Mouse (Mus musculus): Measurements from ENCODE around the gene Lrrfip1. TPM values are rescaled to one million over a fixed set of nuclear protein-coding genes. Genes with fewer than 3 reads are reported as not detected.

The Lrrfip1 gene
- total RNA-seq, 1 experiment from 2014 or later, result 166 TPM

DNA sequence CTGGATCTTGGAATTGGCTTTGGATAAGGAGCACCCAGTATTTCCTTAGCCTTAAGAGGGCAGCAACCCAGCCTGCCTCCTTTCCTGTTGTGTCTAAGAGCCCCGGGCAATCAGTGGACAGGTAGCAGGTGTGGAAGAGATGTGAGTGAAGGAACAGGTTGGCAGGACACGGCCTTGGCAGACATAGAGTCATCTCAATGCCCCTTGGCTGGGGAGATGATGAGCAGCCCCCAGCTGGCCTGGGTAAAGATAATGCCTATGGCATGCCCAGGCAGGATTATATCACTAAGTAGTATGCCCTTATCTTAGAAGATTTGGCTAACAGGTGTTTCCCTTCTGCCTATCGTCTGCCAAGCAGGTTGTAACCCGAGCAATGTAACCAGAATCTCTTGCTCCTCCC lies 1.4 kb upstream of the Lrrfip1 start:
- no peak for ATAC-seq (replicated peaks; ENCODE audit: low read depth, poor library complexity, severe bottlenecking)

DNA sequence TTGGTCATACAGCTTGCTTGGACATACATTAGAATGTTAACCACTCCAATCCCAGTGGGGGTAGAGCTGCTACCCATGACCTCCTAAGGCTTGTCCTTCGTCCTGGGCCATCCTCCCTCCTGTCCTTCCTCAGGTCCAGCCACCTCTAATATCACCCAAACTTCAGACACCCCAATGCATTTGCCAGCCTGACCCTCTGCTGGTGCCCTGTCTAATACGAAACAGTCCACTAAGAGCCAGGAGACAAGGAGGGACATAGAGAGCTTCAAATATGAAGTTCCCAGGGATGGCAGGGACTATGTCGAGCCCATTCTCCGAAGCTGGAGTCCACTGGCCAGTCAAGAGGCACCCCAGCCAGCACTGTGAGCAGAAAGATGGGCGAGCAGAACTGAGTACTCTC lies 896 bp upstream of the Lrrfip1 start:
- no peak for ATAC-seq (replicated peaks; ENCODE audit: low read depth, poor library complexity, severe bottlenecking)

DNA sequence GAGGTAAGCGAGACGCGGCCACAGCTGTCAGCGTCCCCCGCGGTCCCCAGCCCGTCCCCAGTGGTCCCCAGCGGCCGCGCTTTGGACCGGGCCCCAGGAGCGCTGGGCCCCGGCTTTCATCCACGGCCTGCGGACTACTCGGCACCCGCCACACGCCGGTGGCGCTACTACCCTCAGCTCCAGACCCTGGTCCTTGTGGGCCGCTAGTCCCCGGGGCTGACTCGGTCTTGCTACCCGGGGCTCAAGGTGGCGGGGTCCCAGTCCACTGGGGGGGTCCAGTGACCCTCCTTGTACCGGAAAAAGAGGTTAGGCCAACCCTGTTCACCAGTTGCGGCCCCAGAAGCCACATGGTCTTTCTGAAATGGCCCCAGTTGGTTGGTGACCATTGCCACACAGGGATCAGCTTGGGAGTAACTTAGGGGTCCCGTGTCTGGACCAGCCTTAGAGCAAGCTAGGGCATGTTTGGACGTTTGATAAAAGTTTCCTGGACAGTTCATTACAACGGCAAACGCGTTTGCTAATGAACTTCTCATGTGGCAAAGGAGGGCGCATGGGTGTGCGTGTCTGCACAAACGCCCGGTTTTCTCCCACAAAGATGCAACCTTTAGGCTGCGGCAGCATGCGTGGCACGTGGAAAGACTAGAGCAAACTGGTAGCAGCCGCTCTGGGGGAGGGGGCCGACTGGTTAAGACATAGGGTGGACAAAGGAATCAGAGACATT lies 514 bp downstream of the Lrrfip1 start:
- peak; percentile 29 for ATAC-seq (replicated peaks; ENCODE audit: low read depth, poor library complexity, severe bottlenecking)

DNA sequence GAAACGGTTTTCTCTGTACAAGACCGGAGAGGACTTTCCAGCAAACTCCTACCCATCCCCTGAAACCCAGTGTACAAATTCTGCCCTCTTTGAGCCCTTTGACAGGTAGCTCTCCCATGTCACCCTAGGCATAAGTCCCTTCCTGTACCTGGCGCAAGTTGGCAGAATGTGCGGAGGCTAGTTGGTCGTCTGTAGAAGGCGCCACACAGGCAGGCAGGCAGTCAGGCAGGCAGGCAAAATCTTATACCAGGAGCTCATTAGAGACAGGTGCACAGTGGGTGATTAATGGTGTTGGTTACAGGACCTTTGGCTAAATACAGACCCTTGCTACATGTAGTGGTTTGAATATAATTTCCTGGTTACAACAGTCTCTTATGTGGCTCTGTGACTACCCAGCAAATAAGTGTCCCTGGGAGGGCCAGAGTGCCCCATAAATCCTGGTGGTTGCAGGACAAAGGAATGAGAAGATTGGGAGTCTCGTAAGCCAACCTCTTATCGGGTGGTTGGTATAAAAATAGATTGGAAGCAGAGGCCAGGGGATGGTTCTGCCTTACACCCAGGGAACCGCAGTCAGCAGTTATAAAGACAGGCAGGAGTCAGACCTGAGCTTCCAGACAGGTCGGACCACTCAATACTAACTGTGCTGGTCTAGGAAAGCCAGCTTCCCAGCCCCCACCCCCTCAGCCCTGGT lies 1.5 kb downstream of the Lrrfip1 start:
- 0 out of 2 replicates have a peak, but pooled peaks have one; percentile 7 for ATAC-seq (replicated peaks; ENCODE audit: low read depth, poor library complexity, severe bottlenecking)

DNA sequence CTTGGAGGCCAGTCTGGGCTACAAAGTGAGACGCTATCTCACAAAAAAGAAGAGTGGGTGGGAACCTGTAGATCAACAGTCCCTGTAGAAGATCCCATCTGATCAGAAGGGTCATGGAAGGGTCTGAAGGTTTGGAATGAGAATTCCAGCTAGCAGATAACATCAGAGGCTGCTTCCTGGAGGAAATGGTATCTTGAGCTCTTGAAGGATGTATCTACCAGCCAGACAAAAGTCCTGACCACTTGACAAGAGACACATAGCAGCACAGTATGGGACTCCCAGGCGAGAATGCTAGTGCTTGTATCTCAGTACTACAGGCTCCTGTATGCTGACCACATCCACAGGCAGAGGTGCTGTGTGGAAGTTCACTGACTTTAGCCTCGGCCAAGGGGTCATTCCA lies 2.6 kb downstream of the Lrrfip1 start:
- no peak for ATAC-seq (replicated peaks; ENCODE audit: low read depth, poor library complexity, severe bottlenecking)

DNA sequence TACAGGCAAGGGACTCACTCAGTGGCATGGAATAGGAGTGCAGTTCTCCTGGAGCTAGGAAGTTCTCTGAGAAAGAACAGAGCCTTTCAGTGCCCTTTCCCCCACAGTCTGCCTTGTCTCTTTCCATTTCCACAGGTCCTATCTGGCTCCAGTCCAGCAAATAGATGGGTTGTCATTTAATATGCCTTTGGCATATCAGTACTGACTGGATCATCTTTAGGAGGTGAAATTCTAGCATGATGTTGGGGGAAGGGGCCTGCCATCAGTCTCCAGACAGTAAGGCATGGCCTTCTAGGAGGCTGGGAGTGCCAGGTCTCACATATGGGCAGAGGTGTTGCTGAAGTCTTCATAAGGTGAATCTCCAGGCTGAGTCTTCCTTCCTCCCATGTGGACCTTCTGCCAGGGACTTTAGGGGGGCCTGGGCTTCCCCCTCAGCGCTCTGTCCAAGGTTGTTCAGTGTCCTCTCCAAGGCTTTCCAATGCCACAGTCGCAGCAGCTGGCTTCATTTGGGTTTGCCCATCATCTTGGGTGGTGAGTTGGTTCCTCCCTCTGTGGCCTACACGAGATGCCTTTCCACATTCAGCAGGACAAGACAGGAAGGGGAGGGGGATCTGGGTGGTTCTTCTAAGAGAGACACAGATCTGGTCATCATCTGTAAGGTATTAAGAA lies 3.5 kb downstream of the Lrrfip1 start:
- ATAC-seq (replicated peaks; ENCODE audit: low read depth, poor library complexity, severe bottlenecking), result no peak

DNA sequence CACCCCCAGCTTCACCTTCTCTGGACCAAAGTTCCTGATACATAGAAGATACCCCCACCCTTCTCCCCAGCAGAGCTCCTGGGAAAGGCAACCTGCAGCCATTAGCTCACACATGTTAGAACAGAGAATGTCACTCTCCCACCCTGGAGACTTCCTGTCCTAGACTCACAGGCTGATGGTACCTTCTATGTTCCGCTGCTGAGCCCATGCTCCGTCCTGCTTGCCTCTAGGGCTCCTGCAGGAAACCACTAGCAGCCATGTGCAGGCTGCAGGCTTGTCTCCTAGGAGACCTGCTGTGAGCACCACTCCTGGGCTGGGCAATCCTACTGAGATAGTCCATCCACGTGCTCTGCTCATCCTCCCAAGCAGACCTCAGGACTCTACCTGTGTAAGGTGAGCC lies 4.1 kb downstream of the Lrrfip1 start:
- no peak for ATAC-seq (replicated peaks; ENCODE audit: low read depth, poor library complexity, severe bottlenecking)

DNA sequence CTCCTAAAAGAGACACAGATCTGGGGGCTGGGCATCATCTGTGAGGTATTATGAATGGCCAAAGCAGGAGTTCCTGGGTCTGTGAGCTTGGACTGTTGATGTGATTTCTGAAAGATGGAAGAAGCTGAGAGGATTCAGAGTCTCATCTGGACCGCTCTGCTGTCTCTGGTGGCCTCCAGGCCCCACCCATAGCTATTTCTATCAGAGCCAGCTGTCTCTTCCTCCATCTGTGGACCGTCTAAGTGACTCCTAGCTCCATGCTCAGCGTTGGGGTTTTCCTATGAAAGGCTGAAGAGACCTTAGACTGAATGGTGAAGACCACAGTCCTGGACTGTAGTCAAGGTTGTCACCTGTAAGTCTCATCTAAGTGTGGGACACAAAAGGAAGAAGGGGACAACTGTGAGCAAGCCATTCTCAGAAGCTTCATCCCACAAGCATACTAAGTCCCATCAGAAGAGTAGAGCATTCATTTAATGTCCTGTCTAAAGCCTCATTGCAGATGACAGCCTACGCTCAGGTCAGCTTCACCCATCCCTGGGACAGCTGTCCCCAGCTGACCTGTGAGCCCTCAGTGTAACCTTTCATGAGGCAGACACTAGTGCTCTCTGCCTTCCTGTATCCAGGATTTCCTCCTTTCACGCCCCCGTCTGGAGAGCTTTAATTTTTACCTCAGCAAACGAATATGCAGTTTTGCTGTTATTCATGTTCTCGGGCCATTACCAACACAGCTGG lies 5.2 kb downstream of the Lrrfip1 start:
- ATAC-seq (replicated peaks; ENCODE audit: low read depth, poor library complexity, severe bottlenecking), result no peak

DNA sequence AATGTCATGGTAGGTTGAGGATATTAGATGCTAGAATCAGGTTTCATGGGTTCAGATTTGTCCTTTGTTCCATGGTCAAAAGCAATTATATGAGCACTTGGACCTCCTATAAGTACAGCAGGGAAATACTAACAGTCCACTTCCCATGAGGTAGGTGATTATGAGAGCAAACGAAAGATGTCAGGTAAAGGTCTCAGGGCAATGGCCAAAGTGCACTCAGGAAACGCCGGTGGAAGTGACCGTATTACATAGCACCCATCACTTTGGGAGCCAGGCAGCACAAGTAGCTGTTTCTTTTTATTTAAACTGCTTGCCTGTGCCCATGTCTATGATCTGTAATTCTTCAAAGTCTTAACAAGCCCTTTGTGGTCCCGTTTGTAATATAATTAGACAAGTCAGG lies 7.5 kb downstream of the Lrrfip1 start:
- no peak for ATAC-seq (replicated peaks; ENCODE audit: low read depth, poor library complexity, severe bottlenecking)

DNA sequence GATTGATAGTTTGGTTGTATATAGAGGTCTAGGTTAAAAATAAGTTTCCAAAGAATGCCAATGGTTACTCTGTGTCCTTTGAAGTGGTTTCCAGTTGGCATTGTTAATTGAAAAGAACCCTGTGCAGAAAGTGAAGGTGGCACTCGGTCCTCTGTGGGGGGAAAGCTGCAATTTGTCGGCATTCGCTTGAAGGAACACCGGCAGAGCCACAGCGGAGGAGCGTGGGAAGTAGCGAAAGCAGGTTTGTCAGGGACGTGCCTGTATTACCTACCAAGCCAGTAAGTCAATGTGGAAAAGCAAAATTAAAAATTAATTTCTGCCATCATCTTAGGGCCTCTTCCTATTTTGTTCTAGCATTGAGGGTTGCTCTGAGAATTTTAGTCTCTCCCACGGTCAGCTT lies 8.2 kb downstream of the Lrrfip1 start:
- no peak for ATAC-seq (replicated peaks; ENCODE audit: low read depth, poor library complexity, severe bottlenecking)

DNA sequence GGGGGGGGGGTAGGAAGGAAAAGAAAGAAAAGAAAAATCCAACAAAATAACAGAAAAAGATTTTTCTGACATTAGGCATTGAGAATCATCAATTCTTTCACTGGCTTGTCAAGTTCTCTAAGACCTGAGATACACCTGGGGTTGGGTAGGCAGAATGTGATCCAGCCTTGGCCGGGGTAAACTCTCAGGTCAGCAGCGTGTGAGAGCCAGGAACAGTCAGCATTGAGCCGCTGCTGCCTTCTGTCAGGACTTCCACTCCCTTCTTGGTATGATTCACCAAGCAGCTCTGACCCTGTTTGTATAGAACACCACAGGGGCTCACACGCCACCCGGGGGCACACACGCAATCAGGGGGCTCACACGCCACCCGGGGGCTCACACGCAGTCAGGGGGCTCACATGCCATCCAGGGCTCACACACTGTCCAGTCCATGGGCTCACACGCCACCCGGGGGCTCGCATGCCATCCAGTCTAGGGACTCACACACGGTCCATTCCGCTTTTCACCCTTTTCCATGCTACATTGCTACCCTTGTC lies 9.7 kb downstream of the Lrrfip1 start:
- no peak for ATAC-seq (replicated peaks; ENCODE audit: low read depth, poor library complexity, severe bottlenecking)

DNA sequence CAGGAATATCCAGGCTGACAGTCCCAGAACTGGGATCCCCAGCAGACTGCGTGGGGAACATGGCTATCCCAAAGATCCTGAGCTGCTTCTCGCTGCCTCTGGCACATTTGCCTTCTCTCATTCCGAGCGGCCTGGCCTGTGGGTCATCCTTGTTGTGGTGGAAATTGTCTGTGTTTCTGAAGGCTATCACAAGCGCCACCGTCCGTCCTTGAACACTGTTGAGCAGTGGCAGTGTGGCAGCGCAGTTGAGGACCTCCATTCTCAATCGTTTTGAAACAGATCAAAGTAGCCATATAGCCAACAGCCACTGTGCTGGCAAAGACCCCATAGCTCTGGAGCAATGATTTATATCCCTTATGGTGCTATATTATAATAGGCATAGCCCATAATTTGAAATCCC lies 10.2 kb downstream of the Lrrfip1 start:
- no peak for ATAC-seq (replicated peaks; ENCODE audit: low read depth, poor library complexity, severe bottlenecking)

DNA sequence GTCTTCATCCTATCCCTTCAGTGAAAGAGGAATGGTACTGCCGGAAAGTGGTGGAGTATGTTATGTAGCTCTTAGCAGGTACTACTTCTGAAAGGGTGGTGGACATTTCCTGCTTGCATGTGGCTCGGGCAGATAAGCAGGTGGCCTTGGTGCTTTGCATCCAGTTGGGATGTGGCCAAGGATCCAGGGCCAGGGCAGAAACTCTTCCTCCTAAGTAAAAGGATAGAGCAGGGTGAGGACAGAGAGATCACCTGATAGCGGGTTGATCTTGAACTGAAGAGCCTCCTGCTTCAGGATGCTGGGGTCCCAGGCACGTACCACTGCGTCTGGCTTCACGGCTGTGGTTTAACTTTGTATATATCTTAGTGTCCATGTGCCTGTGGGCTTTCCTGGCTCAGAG lies 10.7 kb downstream of the Lrrfip1 start:
- ATAC-seq (replicated peaks; ENCODE audit: low read depth, poor library complexity, severe bottlenecking), result no peak

DNA sequence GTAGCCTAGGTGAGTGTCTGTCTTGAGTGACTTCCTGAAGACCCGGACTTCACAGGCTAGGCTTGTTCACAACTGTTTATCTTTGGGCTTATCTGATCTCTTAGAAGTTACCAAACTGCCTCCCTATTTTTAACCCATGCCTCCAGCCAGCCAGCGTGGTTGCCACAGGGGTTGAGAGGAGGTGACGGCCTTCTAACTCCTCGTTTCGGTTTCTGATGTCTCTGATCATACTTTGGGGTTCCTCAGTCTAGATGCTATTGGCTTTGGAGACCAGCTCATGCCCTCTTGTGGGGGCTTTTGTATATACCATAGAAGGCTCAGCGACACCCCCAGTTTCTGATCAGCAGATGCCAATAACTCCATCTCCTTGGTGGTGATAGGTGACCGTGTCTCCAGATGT lies 11.7 kb downstream of the Lrrfip1 start:
- peak; percentile 68 for ATAC-seq (replicated peaks; ENCODE audit: low read depth, poor library complexity, severe bottlenecking)

DNA sequence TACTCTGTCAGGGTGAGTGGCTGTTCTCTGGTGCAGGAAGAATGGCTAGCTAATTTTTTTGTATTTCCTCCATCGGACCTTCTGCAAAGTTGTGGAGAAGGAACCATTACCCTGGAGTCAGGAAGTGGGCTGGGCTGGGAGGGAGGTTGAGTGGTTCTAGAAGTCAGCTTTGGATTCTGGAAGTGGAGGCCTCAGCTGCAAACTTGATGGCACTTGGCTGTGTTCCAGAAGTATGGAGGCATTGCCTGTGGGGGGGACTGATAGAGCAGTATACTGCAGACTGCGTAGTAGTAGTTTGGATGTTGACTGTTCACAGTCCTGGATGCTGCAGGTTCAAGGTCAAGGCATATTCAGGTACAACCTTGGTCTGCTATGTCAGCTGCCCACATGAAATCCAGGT lies 12.2 kb downstream of the Lrrfip1 start:
- ATAC-seq (replicated peaks; ENCODE audit: low read depth, poor library complexity, severe bottlenecking), result peak; percentile 19; the same call in 1 of the 2 replicates

DNA sequence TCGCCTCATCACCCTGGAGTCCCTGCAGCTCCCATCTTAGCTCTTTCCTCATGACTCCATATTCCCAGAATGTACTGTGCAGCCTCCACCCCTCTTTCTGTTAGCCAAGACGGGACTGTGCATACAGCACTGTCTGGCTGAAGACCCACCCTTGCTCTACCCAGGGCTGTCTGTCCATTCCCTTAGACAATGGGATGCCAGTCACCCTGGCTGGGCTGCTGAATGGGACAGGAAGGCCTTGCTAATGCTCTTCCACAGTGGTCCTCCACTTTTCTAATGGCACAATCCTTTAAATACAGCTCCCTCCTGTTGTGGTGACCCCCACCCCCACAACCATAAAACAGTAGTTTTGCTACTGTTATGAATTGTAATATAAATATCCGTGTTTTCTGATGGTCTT lies 12.8 kb downstream of the Lrrfip1 start:
- ATAC-seq (replicated peaks; ENCODE audit: low read depth, poor library complexity, severe bottlenecking), result no peak

DNA sequence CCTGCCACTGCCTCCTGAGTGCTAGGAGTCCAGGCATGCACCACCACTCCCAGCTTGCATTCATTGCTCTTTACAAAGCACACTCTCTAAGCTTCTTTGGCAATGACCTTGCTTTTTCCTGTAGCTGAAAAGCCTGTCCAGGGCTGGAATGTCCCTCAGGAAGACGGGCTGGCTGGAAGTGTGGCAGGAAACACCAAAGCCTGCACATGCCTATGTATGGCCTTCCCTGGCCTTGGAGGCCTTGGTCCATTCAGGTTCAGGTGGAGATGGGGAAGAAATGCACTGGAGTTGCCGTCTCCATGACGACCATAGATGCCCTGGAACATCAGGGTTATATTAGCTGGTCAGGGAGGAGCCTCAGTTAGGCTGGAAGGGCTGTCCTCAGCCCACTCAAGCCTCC lies 15.3 kb downstream of the Lrrfip1 start:
- ATAC-seq (replicated peaks; ENCODE audit: low read depth, poor library complexity, severe bottlenecking), result no peak

DNA sequence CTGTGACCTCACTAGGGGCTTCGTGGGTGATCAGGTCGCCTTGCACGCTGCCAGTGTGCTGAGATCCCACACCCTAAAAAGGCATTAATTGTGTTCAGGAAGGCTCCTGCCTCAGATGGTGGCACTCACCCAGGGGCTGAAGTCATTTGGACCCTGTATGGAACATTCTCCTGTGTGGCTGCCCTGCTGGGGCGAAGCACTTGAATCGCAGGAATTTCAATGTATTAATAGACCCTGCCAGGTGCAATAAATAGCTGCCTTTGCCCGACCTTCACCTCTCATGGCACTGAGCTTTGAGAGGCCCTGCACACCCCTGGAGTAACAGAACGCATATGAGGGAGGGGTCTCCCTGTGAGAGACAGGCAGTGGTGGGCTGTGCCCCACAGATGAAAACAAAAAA lies 17.0 kb downstream of the Lrrfip1 start:
- no peak for ATAC-seq (replicated peaks; ENCODE audit: low read depth, poor library complexity, severe bottlenecking)

DNA sequence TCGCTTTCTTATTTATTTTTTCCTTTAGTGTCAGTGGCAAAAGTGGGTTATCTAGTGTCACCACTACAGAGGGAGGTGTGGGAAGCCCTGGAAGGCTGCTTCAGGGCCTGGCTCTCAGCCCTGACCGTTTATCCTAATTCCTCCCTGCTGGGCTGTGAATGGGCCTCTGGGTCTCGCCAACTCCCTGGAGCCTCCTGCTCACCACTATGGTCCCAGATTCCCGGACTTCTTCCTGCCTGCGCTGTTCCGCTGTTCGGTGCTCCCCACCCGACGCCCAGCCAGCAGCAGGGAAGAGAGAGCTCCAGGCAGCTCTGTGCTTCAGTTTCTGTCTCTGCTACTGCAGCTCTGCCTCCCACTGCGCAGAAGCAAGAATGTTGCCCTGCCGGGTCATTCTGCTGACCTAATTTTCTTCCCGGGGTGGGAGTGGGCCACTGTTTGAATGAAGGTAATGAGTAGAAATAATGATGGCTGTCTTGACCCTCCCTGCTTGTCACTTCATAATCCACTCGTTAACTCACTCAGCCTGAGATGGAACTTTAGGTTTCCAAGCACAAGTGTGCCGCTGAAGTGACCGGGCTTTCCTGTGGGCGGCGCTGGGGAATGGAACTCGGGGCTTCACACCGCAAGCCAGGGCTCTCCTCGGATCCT lies 18.7 kb downstream of the Lrrfip1 start:
- ATAC-seq (replicated peaks; ENCODE audit: low read depth, poor library complexity, severe bottlenecking), result no peak

DNA sequence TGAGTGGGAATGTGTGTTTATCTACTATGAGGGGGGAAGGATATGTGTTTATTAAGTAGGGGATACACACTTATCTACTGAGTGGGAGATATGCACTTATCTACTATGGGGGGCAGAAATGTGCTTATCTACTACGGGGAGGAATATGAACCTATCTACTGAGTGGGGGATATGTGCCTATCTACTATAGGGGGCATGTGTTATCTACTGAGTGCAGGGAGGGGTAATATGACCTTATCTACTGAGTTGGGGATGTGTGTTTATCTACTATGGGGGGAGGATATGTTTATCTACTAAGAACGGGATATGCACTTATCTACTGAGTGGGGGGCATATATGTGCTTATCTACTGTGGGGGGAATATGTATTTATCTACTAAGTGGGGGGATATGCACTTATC lies 20.8 kb downstream of the Lrrfip1 start:
- no peak for ATAC-seq (replicated peaks; ENCODE audit: low read depth, poor library complexity, severe bottlenecking)

Measured in common myeloid progenitor, adult 5-6 weeks (primary cell).